Comparison of ENCODE assay signal across 8 mouse cellular contexts in the genomic region with DNA sequence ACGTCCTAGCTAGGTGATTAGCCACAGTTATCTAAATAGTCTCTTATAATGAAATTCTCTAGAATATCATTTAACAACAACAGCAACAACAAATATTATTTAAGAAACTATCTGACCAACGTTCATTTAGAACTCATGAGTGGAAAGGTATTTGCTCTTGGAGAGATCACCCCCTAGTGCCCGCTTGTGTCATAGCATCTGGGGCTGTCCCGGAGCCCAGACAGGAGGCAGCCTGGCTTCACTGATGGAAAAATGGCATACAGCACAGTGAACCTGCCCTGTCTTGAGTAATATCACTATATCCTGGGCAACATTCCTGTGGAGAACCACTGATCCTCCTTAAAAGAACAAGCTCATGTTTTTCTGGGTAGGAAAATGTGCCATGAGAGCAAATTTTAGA.
DNase-seq lines count a peak whose midpoint lies in the region; ATAC-seq and TF ChIP-seq lines count a peak whose summit lies in the region.

No protein-coding gene starts in this region.

- 14% methylated on average over 4 of the region's 4 CpGs for WGBS in liver, postnatal 0 days (ENCODE audit: insufficient replicate concordance)

- no peak for TF ChIP-seq POLR2A in ES-Bruce4 (IDR thresholded peaks at IDR 0.05; ENCODE audit: insufficient read depth, low read length)
- TF ChIP-seq POLR2A in cortical plate, adult 2 months (IDR thresholded peaks at IDR 0.05; ENCODE audit: extremely low read depth, insufficient read depth, low read length): no peak

- intact Hi-C loops in gastrocnemius, postnatal 36 days (cut with DNase I): loop anchor here (1.0 to 5.0 kb wide), 2 partner anchors 186 to 255 kb away; a partner anchor contains a TSS

- H3K4me2 ChIP-seq in liver, postnatal 0 days (ENCODE audit: low read depth, low read length): no peak overlapping the region

- no peak overlapping the region for H3K9ac ChIP-seq in ES-Bruce4 (ENCODE audit: low read depth, poor library complexity, severe bottlenecking)
- no peak overlapping the region for H3K9ac ChIP-seq in liver, postnatal 0 days (replicated peaks)

- TF ChIP-seq EP300 in ES-Bruce4 (IDR thresholded peaks at IDR 0.05; ENCODE audit: insufficient read depth, low read depth, low read length): no peak
- no peak for TF ChIP-seq EP300 in liver, postnatal 0 days (IDR thresholded peaks at IDR 0.05; ENCODE audit: low read depth)

- TF ChIP-seq CTCF in ES-Bruce4 (IDR thresholded peaks at IDR 0.05; ENCODE audit: low read depth, low read length): peak; percentile 68
- peak; percentile 81 for TF ChIP-seq CTCF in cortical plate, adult 2 months (IDR thresholded peaks at IDR 0.05; ENCODE audit: extremely low read depth, insufficient read depth, low read length)
- peak; percentile 87 for TF ChIP-seq CTCF in liver, postnatal 0 days (IDR thresholded peaks at IDR 0.05; ENCODE audit: low read depth)

- H3K4me3 ChIP-seq in ES-Bruce4 (ENCODE audit: low read depth, low read length): no peak overlapping the region
- H3K4me3 ChIP-seq in cortical plate, adult 2 months (ENCODE audit: insufficient read depth, low read length): no peak overlapping the region
- no peak overlapping the region for H3K4me3 ChIP-seq in liver, postnatal 0 days (ENCODE audit: low read depth, low read length)

- H3K4me1 ChIP-seq in ES-Bruce4 (ENCODE audit: control insufficient read depth, insufficient read depth, low read length): no peaks in the 10 kb centered on the region
- peaks cover 1% of the 10 kb centered on the region; the same call in 1 of the 2 replicates for H3K4me1 ChIP-seq in cortical plate, adult 2 months (ENCODE audit: control insufficient read depth, insufficient read depth, low read length)
- no peaks in the 10 kb centered on the region for H3K4me1 ChIP-seq in liver, postnatal 0 days (ENCODE audit: insufficient read depth)

- H3K36me3 ChIP-seq in ES-Bruce4 (ENCODE audit: control insufficient read depth, insufficient read depth, low read length, poor library complexity, severe bottlenecking): no peaks in the 10 kb centered on the region
- no peaks in the 10 kb centered on the region for H3K36me3 ChIP-seq in liver, postnatal 0 days (replicated peaks; ENCODE audit: insufficient read depth, low read length)

- H3K9me3 ChIP-seq in ES-Bruce4 (replicated peaks; ENCODE audit: control insufficient read depth, insufficient read depth, low read length, poor library complexity, severe bottlenecking): no peaks in the 10 kb centered on the region
- H3K9me3 ChIP-seq in liver, postnatal 0 days (ENCODE audit: low read length): no peaks in the 10 kb centered on the region

- H3K27me3 ChIP-seq in ES-Bruce4 (ENCODE audit: control insufficient read depth, insufficient read depth, low read length, poor library complexity, severe bottlenecking): no peaks in the 10 kb centered on the region
- H3K27me3 ChIP-seq in liver, postnatal 0 days (ENCODE audit: insufficient read depth, low read length): no peaks in the 10 kb centered on the region

- peak; percentile 81 for DNase-seq in adipocyte (ENCODE audit: low spot score)
- DNase-seq in gastrocnemius, postnatal 36 days: peak; percentile 46 to 64
- DNase-seq in kidney, postnatal 10 days: peak; percentile 86
- peak; percentile 78 for DNase-seq in liver, postnatal 0 days
- DNase-seq in retina, adult 2 months (ENCODE audit: low read depth, low spot score): peak; percentile 25
- DNase-seq in urinary bladder, postnatal 36 days (ENCODE audit: low spot score in 2 of 2): peak; percentile 43 to 66

- no peak overlapping the region for H3K27ac ChIP-seq in ES-Bruce4 (ENCODE audit: insufficient read depth, low read length)
- H3K27ac ChIP-seq in cortical plate, adult 2 months (ENCODE audit: insufficient read depth, low read length): no peak overlapping the region
- H3K27ac ChIP-seq in liver, postnatal 0 days (ENCODE audit: low read depth): no peak overlapping the region

- peak; percentile 53 for ATAC-seq in liver, postnatal 0 days

Comparison
In these comparisons a context has a peak if more than half of its experiments do, and no peak if none do; other contexts are left out.
1. DNase-seq: peak in every context shown above with its lines; median percentile 86 in kidney, postnatal 10 days; 81 in adipocyte; 78 in liver, postnatal 0 days; 55 in gastrocnemius, postnatal 36 days; 54 in urinary bladder, postnatal 36 days; 25 in retina, adult 2 months.